Mouse (Mus musculus) liver, embryonic 14.5 days (tissue): Measurements from ENCODE around the gene Nlgn2. TPM values are rescaled to one million over a fixed set of nuclear protein-coding genes. Genes with fewer than 3 reads are reported as not detected.

Source experiments
- ATAC-seq: fragments of 200-750 bp; cut with Nextera tagmentation; 2 replicates; pipeline ENCODE4 v1.8.0; 2017; ENCODE audit warnings: moderate number of reproducible peaks, mild to moderate bottlenecking, moderate library complexity; ENCODE audit not compliant: insufficient read depth
- DNase-seq, 3 experiments: peaks; one replicate each; pipeline ENCODE4 v3.0.0-alpha.2; 2012 to 2013; ENCODE audit warnings: low read depth in 3 of 3, low spot score in 3 of 3
- H3K27ac ChIP-seq: fragments of 300-500 bp; sonication (generic); 2 replicates; pipeline ENCODE4 v1.5.1; 2014; ENCODE audit warnings: moderate library complexity, mild to moderate bottlenecking, control low read depth, inconsistent platforms
- H3K27me3 ChIP-seq: fragments of 300-500 bp; sonication (generic); 2 replicates; pipeline ENCODE4 v1.6.1; 2014; ENCODE audit warnings: mild to moderate bottlenecking, low read length, moderate library complexity; ENCODE audit not compliant: control insufficient read depth, insufficient read depth
- H3K36me3 ChIP-seq: fragments of 300-500 bp; sonication (generic); replicated peaks from 2 replicates; pipeline ENCODE4 v1.6.1; 2014; ENCODE audit warnings: low read depth; ENCODE audit not compliant: control insufficient read depth, insufficient read depth
- H3K4me1 ChIP-seq, 2 experiments: fragments of 200-500 bp in 1 of 2; fragments of 300-500 bp in 1 of 2; sonication (generic) in 1 of 2; replicated peaks; 2 replicates each; pipeline ENCODE4 v1.6.1; 2012 to 2014; ENCODE audit warnings: antibody characterized with exemption in 1 of 2, inconsistent platforms in 1 of 2, low read length in 1 of 2; ENCODE audit not compliant: control insufficient read depth in 2 of 2, insufficient read depth in 2 of 2
- H3K4me2 ChIP-seq: fragments of 300-500 bp; sonication (generic); 2 replicates; pipeline ENCODE4 v1.6.1; 2014; ENCODE audit warnings: low read depth, mild to moderate bottlenecking, control low read depth, moderate library complexity
- H3K4me3 ChIP-seq, 2 experiments: fragments of 200-500 bp in 1 of 2; fragments of 300-500 bp in 1 of 2; sonication (generic) in 1 of 2; 2 replicates each; pipeline ENCODE4 v1.5.1; 2012 to 2014; ENCODE audit warnings: low read depth in 2 of 2, low read length in 2 of 2, mild to moderate bottlenecking in 2 of 2, control low read depth in 1 of 2, inconsistent platforms in 1 of 2, moderate library complexity in 1 of 2; ENCODE audit not compliant: insufficient read depth in 1 of 2
- H3K9ac ChIP-seq: fragments of 300-500 bp; sonication (generic); replicated peaks from 2 replicates; pipeline ENCODE4 v1.6.1; 2014; ENCODE audit warnings: mild to moderate bottlenecking, control low read depth, moderate library complexity
- H3K9me3 ChIP-seq: fragments of 300-500 bp; sonication (generic); 2 replicates; pipeline ENCODE4 v1.6.1; 2016; ENCODE audit warnings: low read length, mixed read lengths; ENCODE audit not compliant: control insufficient read depth
- CTCF ChIP-seq: IDR thresholded peaks from 2 replicates; pipeline ENCODE4 v1.5.1; 2016; ENCODE audit warnings: antibody characterized with exemption, low read depth, control low read depth
- EP300 ChIP-seq: IDR thresholded peaks from 2 replicates; pipeline ENCODE4 v1.6.1; 2016; ENCODE audit warnings: antibody characterized with exemption, low read depth
- WGBS: fragments of 180-500 bp; shearing (Covaris S2); extraction: QIAGEN DNeasy Blood & Tissue Kit; methylation state at CpG from one replicate; pipeline ENCODE4 v1.1.7; 2014; ENCODE audit not compliant: insufficient replicate concordance; 5-methylcytosine and 5-hydroxymethylcytosine counted together
- polyA plus RNA-seq, 2 experiments: library from polyadenylated mRNA; depleted of rRNA in 1 of 2; stranded (reverse) in 1 of 2; unstranded in 1 of 2; fragments of >200 nt; fragmentation: Nextera tagmentation in 1 of 2; extraction: Ambion mirVana in 1 of 2; gene quantifications; 2 replicates each; pipeline versions ENCODE4 v1.2.1 to v1.2.3; 2012 to 2014

Nlgn2 gene
- polyA plus RNA-seq, 2 experiments = 0.48 to 2.0 TPM

DNA sequence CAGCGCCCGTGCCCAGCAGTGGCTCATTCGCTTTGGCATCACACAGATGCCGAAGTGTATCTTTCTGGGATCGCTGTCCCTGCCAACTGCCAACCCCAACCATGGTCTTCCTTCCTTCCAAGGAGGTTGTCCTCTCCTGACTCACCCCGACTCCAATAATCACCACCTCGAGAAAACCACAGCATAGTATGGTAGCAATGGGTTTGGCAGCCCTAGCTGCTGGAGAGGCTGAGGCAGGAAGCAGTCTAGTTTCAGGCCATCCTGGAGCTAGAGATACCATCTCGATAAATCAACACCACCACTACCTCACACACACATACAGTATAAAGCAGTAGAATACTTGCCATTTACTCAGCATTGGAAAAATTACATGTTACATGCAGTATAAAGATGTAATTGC lies 18.7 kb downstream of the Nlgn2 start:
- Histone ChIP-seq H3K4me1 (no peaks in the 10 kb centered on the region), H3K9ac (no peak overlapping the region), H3K9me3 (no peaks in the 10 kb centered on the region), H3K36me3 (no peaks in the 10 kb centered on the region), H3K27ac (no peak overlapping the region), H3K4me3 (no peak overlapping the region), H3K4me2 (no peak overlapping the region), H3K27me3 (no peaks in the 10 kb centered on the region)
- DNase-seq (no peak), ATAC-seq (no peak)
- TF ChIP-seq EP300 (no peak), CTCF (no peak)
- 60% methylated on average over 8 of the region's 8 CpGs for WGBS

DNA sequence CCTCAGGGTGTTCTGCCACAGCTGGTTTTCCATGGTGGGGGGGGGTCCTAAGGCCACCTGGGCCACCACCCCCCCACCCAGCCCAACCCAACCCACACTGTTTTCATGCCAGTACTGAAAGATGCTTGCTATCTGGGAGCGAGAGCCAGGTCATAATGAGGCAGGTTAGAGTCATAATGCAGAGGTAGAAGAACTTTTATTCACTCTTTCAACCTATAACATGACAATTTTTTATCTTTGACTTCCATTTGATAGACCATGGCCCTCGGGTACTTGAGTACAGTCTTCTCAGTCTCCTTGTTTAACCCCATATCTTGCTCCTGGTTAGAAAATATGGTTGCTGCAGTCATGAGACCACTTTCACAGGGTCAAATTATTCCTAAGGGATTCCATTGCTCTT lies 19.2 kb downstream of the Nlgn2 start, which contains the start of gene Spem2:
TSS of gene Spem2 (minus strand) at position 101 of the 400 bp plus-strand sequence.
- 65% methylated on average over 2 of the region's 2 CpGs for WGBS
- H3K9ac ChIP-seq = no peak within 1 kb of the TSS
- H3K4me2 ChIP-seq = no peak within 1 kb of the TSS
- H3K4me1 ChIP-seq = no peaks in the 10 kb centered on the region
- H3K4me3 ChIP-seq = no peak within 1 kb of the TSS
- H3K9me3 ChIP-seq = no peaks in the 10 kb centered on the region
- no peak within 1 kb of the TSS for H3K27ac ChIP-seq
- ATAC-seq (no peak), DNase-seq (no peak)
- TF ChIP-seq CTCF = no peak
- no peak for TF ChIP-seq EP300
- no peaks in the 10 kb centered on the region for H3K36me3 ChIP-seq
- H3K27me3 ChIP-seq = no peaks in the 10 kb centered on the region

DNA sequence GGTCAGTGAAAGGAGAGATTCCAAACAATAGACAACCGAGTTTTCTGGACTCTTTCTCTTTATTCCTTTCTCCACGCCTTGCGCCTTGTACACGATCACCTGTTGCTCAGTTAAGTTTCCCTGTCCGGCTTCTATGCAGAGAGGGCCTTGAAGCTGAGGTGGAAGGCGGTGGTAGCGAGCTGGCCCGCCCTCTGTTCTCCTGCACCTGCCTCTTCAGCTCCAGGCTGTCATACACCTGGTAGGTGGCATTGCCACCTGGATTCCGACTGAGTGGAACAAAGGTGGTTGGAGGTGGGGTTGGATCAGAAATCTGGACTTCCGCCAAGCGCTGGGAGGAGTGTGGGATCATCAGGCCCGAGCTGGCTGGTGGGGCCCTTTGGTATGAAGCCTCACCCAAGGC lies 21.1 kb downstream of the Nlgn2 start:
- Histone ChIP-seq H3K4me1 (no peaks in the 10 kb centered on the region), H3K27ac (no peak overlapping the region), H3K9me3 (no peaks in the 10 kb centered on the region), H3K4me3 (no peak overlapping the region), H3K36me3 (no peaks in the 10 kb centered on the region), H3K27me3 (no peaks in the 10 kb centered on the region), H3K4me2 (no peak overlapping the region), H3K9ac (no peak overlapping the region)
- no peak for TF ChIP-seq EP300
- no peak for TF ChIP-seq CTCF
- WGBS = 75% methylated on average over 12 of the region's 12 CpGs
- ATAC-seq = no peak
- no peak for DNase-seq

DNA sequence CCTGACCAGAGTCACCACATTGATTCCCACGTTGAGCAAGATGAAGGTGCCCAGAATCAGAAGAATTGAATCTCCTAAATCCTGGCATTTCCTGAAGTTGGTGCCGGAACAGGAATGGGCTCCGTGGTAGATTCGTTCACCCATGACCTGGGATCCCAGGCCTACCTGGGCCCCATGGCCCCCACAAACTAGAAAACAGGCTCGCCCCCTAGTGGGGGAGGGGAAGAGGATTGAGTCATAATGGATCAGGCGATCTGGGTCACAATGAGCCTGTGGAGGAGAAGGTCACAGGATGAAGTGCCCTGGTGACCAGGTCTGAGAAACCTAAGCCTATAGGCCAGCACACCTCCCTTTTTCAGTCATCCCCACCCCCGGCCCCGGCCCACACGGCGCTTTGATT lies 22.4 kb downstream of the Nlgn2 start, which contains the start of gene Gm39566:
TSS of gene Gm39566 (minus strand) at position 144 of the 400 bp plus-strand sequence.
- no peaks in the 10 kb centered on the region; the same call in 1 of the 2 replicates for H3K27me3 ChIP-seq

DNA sequence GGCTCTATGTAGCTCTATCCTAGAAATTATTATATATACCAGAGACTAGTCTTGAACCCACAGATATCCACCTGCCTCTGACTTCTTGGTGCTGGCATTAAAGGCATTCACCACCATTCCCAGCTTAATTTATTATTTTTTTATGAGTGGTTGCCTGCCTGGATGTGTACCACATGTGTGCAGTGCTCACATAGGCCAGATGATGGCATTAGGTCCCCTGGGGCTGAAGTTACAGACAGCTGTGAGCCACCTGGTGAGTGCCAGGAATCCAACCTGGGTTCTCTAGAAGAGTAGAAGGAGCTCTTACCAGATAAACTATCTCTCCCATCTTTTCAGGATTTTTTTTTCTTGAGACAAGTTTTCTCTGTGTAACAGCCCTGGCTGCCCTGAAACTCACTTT lies 27.3 kb downstream of the Nlgn2 start:
- ATAC-seq = no peak
- TF ChIP-seq CTCF = peak; percentile 24; the same call in 1 of the 2 replicates
- TF ChIP-seq EP300 = no peak
- no peaks in the 10 kb centered on the region for H3K4me1 ChIP-seq
- H3K36me3 ChIP-seq = no peaks in the 10 kb centered on the region
- no peak overlapping the region for H3K9ac ChIP-seq
- H3K27me3 ChIP-seq = peaks cover 14% of the 10 kb centered on the region
- no peak overlapping the region for H3K4me3 ChIP-seq
- H3K4me2 ChIP-seq = no peak overlapping the region
- H3K9me3 ChIP-seq = no peaks in the 10 kb centered on the region; the same call in 1 of the 2 replicates
- no peak overlapping the region for H3K27ac ChIP-seq
- DNase-seq = no peak

More for the DNA sequence above, 22.4 kb downstream of the Nlgn2 start, which contains the start of gene Gm39566:
- ATAC-seq (no peak), DNase-seq (no peak)
- Histone ChIP-seq H3K9ac (no peak within 1 kb of the TSS), H3K36me3 (no peaks in the 10 kb centered on the region), H3K27ac (no peak within 1 kb of the TSS), H3K4me3 (no peak within 1 kb of the TSS), H3K4me1 (no peaks in the 10 kb centered on the region), H3K9me3 (no peaks in the 10 kb centered on the region; the same call in 1 of the 2 replicates), H3K4me2 (no peak within 1 kb of the TSS)
- WGBS = 51% methylated on average over 10 of the region's 10 CpGs
- TF ChIP-seq CTCF = peak; percentile 39
- no peak for TF ChIP-seq EP300
